Mouse (Mus musculus): ENCODE results near the gene Depdc1b.

DNA sequence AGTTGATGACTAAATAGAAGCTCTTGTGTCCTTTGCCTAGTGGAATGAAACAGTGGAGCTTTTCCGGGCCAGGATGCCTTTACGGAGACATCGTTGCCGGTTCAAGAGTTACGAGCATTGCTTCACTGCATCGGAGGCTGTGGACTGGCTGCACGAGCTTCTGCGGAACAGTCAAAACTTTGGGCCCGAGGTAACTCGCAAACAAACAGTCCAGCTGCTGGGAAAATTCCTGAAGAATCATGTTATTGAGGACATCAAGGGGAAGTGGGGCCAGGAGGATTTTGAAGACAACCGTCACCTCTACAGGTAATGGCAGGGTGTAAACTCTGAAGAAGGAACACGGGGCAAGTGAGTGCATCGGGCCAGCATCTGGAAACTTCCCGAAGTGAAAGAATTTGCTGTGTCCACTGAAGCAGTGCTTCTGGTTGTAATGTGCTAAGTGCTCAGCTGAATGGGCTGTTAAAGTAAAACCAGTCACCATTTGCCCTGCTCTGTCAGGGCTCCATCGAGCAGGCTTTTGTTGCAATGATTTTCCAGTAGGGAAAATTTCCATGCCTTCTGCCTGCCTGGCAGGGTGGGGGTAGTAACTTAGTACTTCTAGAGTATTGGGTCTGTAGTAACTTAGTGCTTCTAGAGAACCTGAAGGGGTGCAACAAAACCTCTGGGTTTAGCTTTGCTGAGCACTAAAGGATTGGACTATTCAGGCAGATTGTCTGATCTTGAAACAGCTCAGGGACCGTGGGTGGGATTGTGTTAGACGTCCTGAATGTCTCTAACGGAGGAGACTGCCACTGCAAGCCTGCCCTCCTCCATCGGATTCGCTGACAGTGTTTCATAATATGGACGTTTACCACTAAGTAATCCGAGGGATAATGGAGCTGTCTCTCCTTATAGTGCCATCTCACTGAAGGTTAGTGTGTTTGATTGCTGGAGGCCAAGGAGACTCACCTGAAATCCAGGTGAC is 8.0 kb downstream of the Depdc1b start:
- TF ChIP-seq HCFC1 (IDR thresholded peaks at IDR 0.05; ENCODE audit: borderline replicate concordance, insufficient read depth, low read length) (no peak), CHD2 (IDR thresholded peaks at IDR 0.05; ENCODE audit: low read depth, low read length) (no peak), ZC3H11A (IDR thresholded peaks at IDR 0.05; ENCODE audit: borderline replicate concordance, low read depth, low read length) (no peak), MAFK (IDR thresholded peaks at IDR 0.05; ENCODE audit: insufficient read depth, low read depth, low read length) (no peak)

All from ES-E14 (cell line).